Comparison of ENCODE assay signal across 12 mouse cellular contexts in genomic region chr2:84022905-84023304, GRCm38 (mm10). TPM values are rescaled to one million over a fixed set of nuclear protein-coding genes. Genes with fewer than 3 reads are reported as not detected.
A peak's percentile ranks its signal among the peaks of the same experiment; 100 is the strongest.
DNase-seq lines count a peak whose midpoint lies in the region; ATAC-seq and TF ChIP-seq lines count a peak whose summit lies in the region.
"Had no signal": no experiment of that assay in that cellular context is flagged by ENCODE, and none has a peak within 500 bp of the region (broad histone marks: within the 10 kb centered on the region; RNA-seq: fewer than 3 reads in every experiment).

No protein-coding gene starts in this region.

- H3K9me3 ChIP-seq in lung, embryonic 14.5 days (ENCODE audit: low read depth, low read length) = no peaks in the 10 kb centered on the region
- H3K9me3 ChIP-seq: hindbrain, embryonic 13.5 days; limb, embryonic 15.5 days had no signal

- peaks cover 5% of the 10 kb centered on the region; the same call in 1 of the 2 replicates for H3K4me1 ChIP-seq in lung, embryonic 14.5 days (ENCODE audit: insufficient read depth)
- H3K4me1 ChIP-seq: hindbrain, embryonic 13.5 days; limb, embryonic 15.5 days had no signal

- TF ChIP-seq CTCF in lung, embryonic 14.5 days (IDR thresholded peaks at IDR 0.05; ENCODE audit: low read depth) = no peak

- no peak overlapping the region for H3K27ac ChIP-seq in lung, embryonic 14.5 days (ENCODE audit: low read depth)
- H3K27ac ChIP-seq: hindbrain, embryonic 13.5 days; limb, embryonic 15.5 days had no signal

- no peaks in the 10 kb centered on the region for H3K27me3 ChIP-seq in lung, embryonic 14.5 days (ENCODE audit: insufficient read depth, low read length)
- H3K27me3 ChIP-seq: hindbrain, embryonic 13.5 days; limb, embryonic 15.5 days had no signal

- DNase-seq in frontal cortex, postnatal 14 days (ENCODE audit: low spot score in 2 of 2) = no peak
- DNase-seq in right cerebral cortex, adult 18-20 months = peak; percentile 75
- no peak for DNase-seq in right cerebral cortex, postnatal 10 days (ENCODE audit: low spot score in 2 of 2)
- DNase-seq in lung, embryonic 14.5 days = peak; percentile 47
- peak; percentile 40 for DNase-seq in thymus, postnatal 25 days
- DNase-seq in retina, postnatal 1 day = no peak
- no peak for DNase-seq in layer of hippocampus, adult 8-10 months (ENCODE audit: low spot score in 2 of 2)
- DNase-seq: embryo, embryonic 11 days had no signal

- WGBS in lung, embryonic 14.5 days = 65% methylated on average over 2 of the region's 2 CpGs

- H3K36me3 ChIP-seq in lung, embryonic 14.5 days (ENCODE audit: insufficient read depth) = no peaks in the 10 kb centered on the region
- H3K36me3 ChIP-seq: hindbrain, embryonic 13.5 days; limb, embryonic 15.5 days had no signal

- no peak overlapping the region for H3K4me2 ChIP-seq in lung, embryonic 14.5 days
- H3K4me2 ChIP-seq: hindbrain, embryonic 13.5 days; limb, embryonic 15.5 days had no signal

- no peak overlapping the region for H3K9ac ChIP-seq in lung, embryonic 14.5 days
- H3K9ac ChIP-seq: hindbrain, embryonic 13.5 days; limb, embryonic 15.5 days had no signal

- H3K4me3 ChIP-seq in lung, embryonic 14.5 days (ENCODE audit: low read depth, low read length) = no peak overlapping the region
- H3K4me3 ChIP-seq: hindbrain, embryonic 13.5 days; limb, embryonic 15.5 days had no signal

- ATAC-seq in frontal cortex, adult (ENCODE audit: low TSS enrichment) = peak; percentile 83
- ATAC-seq in lung, embryonic 14.5 days (ENCODE audit: insufficient read depth) = no peak

RNA-seq across cellular contexts. Expression of gene Gm13691, which starts 32.6 kb away (rescaled TPM):
- not detected in 2 replicates for polyA plus RNA-seq in lung, embryonic 14.5 days (2014; fragmentation: Nextera tagmentation; extraction: Ambion mirVana)
- 1 to 10 TPM; 1.5 to 2.1 (median 1.8) TPM for total RNA-seq in layer of hippocampus, adult 8-10 months (2022)
- polyA plus RNA-seq: C2C12; hindbrain, embryonic 13.5 days; limb, embryonic 15.5 days had no signal

RNA-seq across cellular contexts. Expression of gene Gm13697, which starts 38.4 kb away (rescaled TPM):
- polyA plus RNA-seq in lung, embryonic 14.5 days (2014; fragmentation: Nextera tagmentation; extraction: Ambion mirVana) = not detected in 2 replicates
- total RNA-seq in layer of hippocampus, adult 8-10 months (2022) = 1 to 10 TPM; 1.5 to 2.1 (median 1.8) TPM
- polyA plus RNA-seq: C2C12; hindbrain, embryonic 13.5 days; limb, embryonic 15.5 days had no signal

RNA-seq across cellular contexts. Expression of gene Gm13694, which starts 44.2 kb away (rescaled TPM):
- polyA plus RNA-seq in lung, embryonic 14.5 days (2014; fragmentation: Nextera tagmentation; extraction: Ambion mirVana) = not detected in 2 replicates
- total RNA-seq in layer of hippocampus, adult 8-10 months (2022) = 1 to 10 TPM; 1.5 to 2.1 (median 1.8) TPM
- polyA plus RNA-seq: C2C12; hindbrain, embryonic 13.5 days; limb, embryonic 15.5 days had no signal

RNA-seq across cellular contexts. Expression of gene Gm13696, which starts 50.0 kb away (rescaled TPM):
- polyA plus RNA-seq in lung, embryonic 14.5 days (2014; fragmentation: Nextera tagmentation; extraction: Ambion mirVana) = not detected in 2 replicates
- total RNA-seq in layer of hippocampus, adult 8-10 months (2022) = 1 to 10 TPM; 1.5 to 2.1 (median 1.8) TPM
- polyA plus RNA-seq: C2C12; hindbrain, embryonic 13.5 days; limb, embryonic 15.5 days had no signal

RNA-seq across cellular contexts. Expression of gene Gm13695, which starts 55.8 kb away (rescaled TPM):
- not detected in 2 replicates for polyA plus RNA-seq in lung, embryonic 14.5 days (2014; fragmentation: Nextera tagmentation; extraction: Ambion mirVana)
- total RNA-seq in layer of hippocampus, adult 8-10 months (2022) = 1 to 10 TPM in 2 of 4 experiments, not detected in 2; 1.5 to 1.6 TPM
- polyA plus RNA-seq: C2C12; hindbrain, embryonic 13.5 days; limb, embryonic 15.5 days had no signal

Comparison
In these comparisons a context has a peak if more than half of its experiments do, and no peak if none do; other contexts are left out.
1. DNase-seq: peak in right cerebral cortex, adult 18-20 months (single experiment), lung, embryonic 14.5 days (single experiment) and thymus, postnatal 25 days (single experiment); none in frontal cortex, postnatal 14 days (0 of 2), right cerebral cortex, postnatal 10 days (0 of 2), retina, postnatal 1 day (single experiment) and layer of hippocampus, adult 8-10 months (0 of 2).